Mouse (Mus musculus) heart, adult 10 weeks (tissue): ENCODE measurements around the gene Polr1e. TPM values are rescaled to one million over a fixed set of nuclear protein-coding genes. Genes with fewer than 3 reads are reported as not detected.

Experiments used
- polyA plus RNA-seq: library from polyadenylated mRNA; stranded (reverse); fragments of 350-450 nt; fragmentation: Illumina TruSeq; extraction: RNeasy Lipid Tissue Mini Kit (QIAGEN cat#74804); gene quantifications from one replicate; pipeline ENCODE4 v1.2.3, GENCODE M21; 2014; ENCODE audit warnings: low read depth, low replicate concordance

Polr1e gene
- polyA plus RNA-seq = 28.5 TPM

DNA sequence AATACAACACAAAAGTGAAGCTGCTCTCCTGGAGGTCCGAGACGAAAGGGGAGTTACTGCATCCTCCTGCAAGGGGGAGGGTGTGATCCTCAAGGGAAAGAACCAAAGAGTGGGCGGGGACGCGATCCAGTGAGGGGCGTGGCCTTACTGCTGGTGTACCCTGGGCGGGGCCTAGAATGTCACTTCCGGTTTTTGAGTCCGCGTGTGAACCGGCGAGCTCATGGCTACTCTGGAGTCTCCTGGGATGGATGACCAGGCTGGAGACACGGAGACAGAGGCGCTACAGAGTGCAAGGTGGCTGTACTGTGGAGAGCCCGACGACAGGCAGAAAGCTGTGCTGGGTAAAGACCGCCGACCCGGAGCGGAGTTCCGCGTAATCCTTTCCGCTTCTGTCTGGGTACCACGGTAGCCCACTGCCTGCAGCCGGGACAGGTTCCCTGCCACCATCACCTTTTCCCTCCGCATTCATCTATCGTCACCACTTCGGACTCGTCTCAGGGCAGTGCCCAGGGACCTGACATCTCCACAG lies at the start of gene Polr1e:
Gene Polr1e (plus strand): TSS at position 132 of the 529 bp plus-strand sequence.

GRCm38 (mm10) chr4:44981280-44981973 lies 37.0 kb upstream of the Polr1e start, which contains the start of gene Grhpr:
Grhpr (plus strand) TSS chr4:44981395.

GRCm38 (mm10) chr4:45012105-45012975 lies 6.0 kb upstream of the Polr1e start, which contains the start of gene Zbtb5:
Zbtb5 (minus strand) TSS chr4:45012412.

GRCm38 (mm10) chr4:45084021-45084894 lies 65.9 kb downstream of the Polr1e start, which contains the start of gene Fbxo10:
Fbxo10 (minus strand) TSS chr4:45084604.

Other genes with a start within 250 kb of the Polr1e start
- 46.1 TPM for gene Grhpr, start 37.2 kb upstream of the Polr1e start, polyA plus RNA-seq
- gene Zbtb5, start 6.2 kb upstream of the Polr1e start, polyA plus RNA-seq = 4.0 TPM
- 9.7 TPM for gene Fbxo10, start 66.0 kb downstream of the Polr1e start, polyA plus RNA-seq
- gene Tomm5, start 89.5 kb downstream of the Polr1e start, polyA plus RNA-seq = 258 TPM
- gene Frmpd1, start 166.3 kb downstream of the Polr1e start, polyA plus RNA-seq = 0.31 TPM